In genomic region chr12:14875290-14875689, GRCm38 (mm10) we compare ENCODE assay signal across 16 mouse cellular contexts.
A peak's percentile ranks its signal among the peaks of the same experiment; 100 is the strongest.
DNase-seq lines count a peak whose midpoint lies in the region; ATAC-seq and TF ChIP-seq lines count a peak whose summit lies in the region.
"Had no signal": no experiment of that assay in that cellular context is flagged by ENCODE, and none has a peak within 500 bp of the region (broad histone marks: within the 10 kb centered on the region; RNA-seq: fewer than 3 reads in every experiment).

No protein-coding gene starts in this region.

- no peaks in the 10 kb centered on the region for H3K36me3 ChIP-seq in forebrain, embryonic 16.5 days (ENCODE audit: control insufficient read depth, insufficient read depth)
- no peaks in the 10 kb centered on the region for H3K36me3 ChIP-seq in forebrain, embryonic 14.5 days (ENCODE audit: control insufficient read depth, insufficient read depth, low read length)
- no peaks in the 10 kb centered on the region for H3K36me3 ChIP-seq in midbrain, embryonic 13.5 days
- no peaks in the 10 kb centered on the region for H3K36me3 ChIP-seq in midbrain, embryonic 10.5 days
- H3K36me3 ChIP-seq: embryonic facial prominence, embryonic 10.5 days; embryonic facial prominence, embryonic 12.5 days had no signal

- no peaks in the 10 kb centered on the region; the same call in 1 of the 2 replicates for H3K4me1 ChIP-seq in forebrain, embryonic 16.5 days (replicated peaks; ENCODE audit: control insufficient read depth, insufficient read depth, low read length)
- H3K4me1 ChIP-seq in forebrain, embryonic 14.5 days (ENCODE audit: control insufficient read depth, insufficient read depth, low read length) = 0 out of 2 replicates have a peak, but pooled peaks cover 3% of the 10 kb centered on the region
- peaks cover 10% of the 10 kb centered on the region; the same call in 1 of the 2 replicates for H3K4me1 ChIP-seq in midbrain, embryonic 13.5 days (replicated peaks)
- H3K4me1 ChIP-seq in midbrain, embryonic 10.5 days = no peaks in the 10 kb centered on the region
- H3K4me1 ChIP-seq: embryonic facial prominence, embryonic 10.5 days; embryonic facial prominence, embryonic 12.5 days had no signal

- intact Hi-C loops in heart, postnatal 14 days (cut with DNase I) = no loop called here

- no peaks in the 10 kb centered on the region for H3K9me3 ChIP-seq in forebrain, embryonic 16.5 days (ENCODE audit: control insufficient read depth, low read length)
- H3K9me3 ChIP-seq in forebrain, embryonic 14.5 days (replicated peaks; ENCODE audit: control insufficient read depth, low read length) = no peaks in the 10 kb centered on the region
- H3K9me3 ChIP-seq in midbrain, embryonic 13.5 days = no peaks in the 10 kb centered on the region
- no peaks in the 10 kb centered on the region for H3K9me3 ChIP-seq in midbrain, embryonic 10.5 days (replicated peaks)
- H3K9me3 ChIP-seq: embryonic facial prominence, embryonic 10.5 days; embryonic facial prominence, embryonic 12.5 days had no signal

- no peak overlapping the region for H3K4me2 ChIP-seq in forebrain, embryonic 16.5 days (ENCODE audit: low read length)
- no peak overlapping the region for H3K4me2 ChIP-seq in forebrain, embryonic 14.5 days (ENCODE audit: low read length)
- no peak overlapping the region for H3K4me2 ChIP-seq in midbrain, embryonic 13.5 days (replicated peaks)
- H3K4me2 ChIP-seq: embryonic facial prominence, embryonic 12.5 days had no signal

- ATAC-seq in forebrain, embryonic 16.5 days = peak; percentile 44; the same call in 1 of the 2 replicates
- no peak for ATAC-seq in forebrain, embryonic 14.5 days
- ATAC-seq in midbrain, embryonic 13.5 days = 0 out of 2 replicates have a peak, but pooled peaks have one; percentile 53

- WGBS in forebrain, embryonic 16.5 days = 24% methylated on average over 3 of the region's 3 CpGs
- 28% methylated on average over 3 of the region's 3 CpGs for WGBS in forebrain, embryonic 14.5 days
- 28% methylated on average over 3 of the region's 3 CpGs for WGBS in midbrain, embryonic 13.5 days
- WGBS in midbrain, embryonic 10.5 days = 65% methylated on average over 3 of the region's 3 CpGs

- H3K9ac ChIP-seq in forebrain, embryonic 16.5 days (replicated peaks; ENCODE audit: low read depth, low read length) = no peak overlapping the region
- H3K9ac ChIP-seq in forebrain, embryonic 14.5 days (ENCODE audit: low read length) = no peak overlapping the region
- H3K9ac ChIP-seq in midbrain, embryonic 13.5 days (replicated peaks) = no peak overlapping the region
- H3K9ac ChIP-seq: embryonic facial prominence, embryonic 12.5 days had no signal

- H3K27ac ChIP-seq in forebrain, embryonic 16.5 days (ENCODE audit: low read length) = no peak overlapping the region
- no peak overlapping the region for H3K27ac ChIP-seq in forebrain, embryonic 14.5 days (ENCODE audit: low read depth, low read length)
- H3K27ac ChIP-seq in midbrain, embryonic 13.5 days = no peak overlapping the region
- H3K27ac ChIP-seq in midbrain, embryonic 10.5 days (replicated peaks) = no peak overlapping the region
- H3K27ac ChIP-seq: embryonic facial prominence, embryonic 10.5 days; embryonic facial prominence, embryonic 12.5 days had no signal

- TF ChIP-seq POLR2A in brain, embryonic 14.5 days (IDR thresholded peaks at IDR 0.05; ENCODE audit: borderline replicate concordance, extremely low read depth, insufficient read depth, insufficient read length, poor library complexity, severe bottlenecking) = no peak

- H3K27me3 ChIP-seq in forebrain, embryonic 16.5 days (replicated peaks; ENCODE audit: control insufficient read depth, insufficient read depth, low read length) = no peaks in the 10 kb centered on the region
- H3K27me3 ChIP-seq in forebrain, embryonic 14.5 days (replicated peaks; ENCODE audit: control insufficient read depth, insufficient read depth, low read length) = no peaks in the 10 kb centered on the region
- H3K27me3 ChIP-seq in midbrain, embryonic 13.5 days = no peaks in the 10 kb centered on the region
- no peaks in the 10 kb centered on the region for H3K27me3 ChIP-seq in midbrain, embryonic 10.5 days (ENCODE audit: low read depth, poor library complexity, severe bottlenecking)
- H3K27me3 ChIP-seq: embryonic facial prominence, embryonic 12.5 days had no signal

- no peak for TF ChIP-seq CTCF in brain, embryonic 14.5 days (IDR thresholded peaks at IDR 0.05; ENCODE audit: borderline replicate concordance, extremely low read depth, insufficient read depth, insufficient read length)

- DNase-seq in forebrain, embryonic 14.5 days (ENCODE audit: low spot score) = no peak
- no peak for DNase-seq in midbrain, embryonic 10.5 days (ENCODE audit: low spot score)
- DNase-seq in brain, embryonic 14.5 days (ENCODE audit: low read depth) = peak; percentile 35
- DNase-seq in heart, postnatal 14 days = no peak
- DNase-seq: adrenal gland, adult 2 months; adrenal gland, postnatal 10 days; adrenal gland, postnatal 25 days; cerebellum, adult 11-12 months; cerebellum, adult 2 months; cerebellum, adult 9-10 months; cerebellum, postnatal 10 days; cerebellum, postnatal 25 days had no signal

- H3K4me3 ChIP-seq in forebrain, embryonic 16.5 days (replicated peaks; ENCODE audit: low read length) = no peak overlapping the region
- H3K4me3 ChIP-seq in forebrain, embryonic 14.5 days (ENCODE audit: low read depth, low read length) = no peak overlapping the region
- no peak overlapping the region for H3K4me3 ChIP-seq in midbrain, embryonic 13.5 days (replicated peaks)
- no peak overlapping the region for H3K4me3 ChIP-seq in midbrain, embryonic 10.5 days
- H3K4me3 ChIP-seq: embryonic facial prominence, embryonic 10.5 days; embryonic facial prominence, embryonic 12.5 days had no signal
